Mouse (Mus musculus) C2C12 (cell line): ENCODE results near the gene Agpat1.

ENCODE experiments used
- CEBPB ChIP-seq: IDR thresholded peaks from one replicate; pipeline ENCODE4 v1.6.1; 2011; ENCODE audit warnings: low read depth, mild to moderate bottlenecking, control low read depth, moderate library complexity
- CTCF ChIP-seq: IDR thresholded peaks from one replicate; pipeline ENCODE4 v1.5.1; 2011; ENCODE audit not compliant: control insufficient read depth, insufficient read depth, insufficient read length
- MYOD1 ChIP-seq: IDR thresholded peaks from one replicate; pipeline ENCODE4 v1.6.1; 2011; ENCODE audit warnings: low read depth; ENCODE audit not compliant: control insufficient read depth, insufficient read length
- USF1 ChIP-seq: IDR thresholded peaks from one replicate; pipeline ENCODE4 v1.6.1; 2011; ENCODE audit warnings: low read depth, mild to moderate bottlenecking, control low read depth, moderate library complexity

- TF ChIP-seq CTCF (no peak), MYOD1 (no peak), USF1 (no peak), CEBPB (no peak)
Observed at GRCm38 (mm10) chr17:34591994-34592375, 12.1 kb upstream of the Agpat1 start.
